Mouse (Mus musculus) CH12.LX (cell line): Measurements from ENCODE around the gene Gm7534. TPM values are rescaled to one million over a fixed set of nuclear protein-coding genes. Genes with fewer than 3 reads are reported as not detected.

Source experiments
- DNase-seq: peaks from one replicate; pipeline ENCODE4 v3.0.0-alpha.2; 2013; ENCODE audit errors: extremely low read depth
- H3K27ac ChIP-seq: 2 replicates; pipeline ENCODE4 v1.5.1; 2012; ENCODE audit warnings: low read depth, mild to moderate bottlenecking, control low read depth, moderate library complexity; ENCODE audit not compliant: insufficient read depth
- H3K27me3 ChIP-seq: replicated peaks from 2 replicates; pipeline ENCODE3; 2012; ENCODE audit warnings: inconsistent platforms
- H3K36me3 ChIP-seq, 2 experiments: replicated peaks in 1 of 2; 2 replicates each; pipeline versions ENCODE3 to v1.6.1; 2012; ENCODE audit warnings: inconsistent platforms in 1 of 2, low read length in 1 of 2, mild to moderate bottlenecking in 1 of 2, mixed read lengths in 1 of 2, moderate library complexity in 1 of 2; ENCODE audit not compliant: control insufficient read depth in 1 of 2, insufficient read depth in 1 of 2
- H3K4me1 ChIP-seq, 2 experiments: 2 replicates each; pipeline ENCODE4 v1.6.1; 2012; ENCODE audit warnings: inconsistent platforms in 1 of 2, moderate library complexity in 1 of 2; ENCODE audit not compliant: insufficient read depth in 2 of 2, control insufficient read depth in 1 of 2
- H3K4me2 ChIP-seq: 2 replicates; pipeline ENCODE4 v1.6.1; 2012; ENCODE audit warnings: low read depth, mild to moderate bottlenecking, control low read depth; ENCODE audit not compliant: poor library complexity, insufficient read depth, severe bottlenecking
- H3K4me3 ChIP-seq, 3 experiments: fragments of 150-350 bp in 1 of 3; sonication (generic) in 1 of 3; replicated peaks in 1 of 3; 2 replicates each; pipeline versions ENCODE3 to v1.5.1; 2011 to 2012; ENCODE audit warnings: low read depth in 2 of 3, low read length in 2 of 3, mild to moderate bottlenecking in 2 of 3, moderate library complexity in 2 of 3, control low read depth in 1 of 3, improper control_type of control experiment in 1 of 3, inconsistent platforms in 1 of 3, mixed read lengths in 1 of 3; ENCODE audit not compliant: poor library complexity in 1 of 3
- H3K79me2 ChIP-seq: replicated peaks from 2 replicates; pipeline ENCODE4 v1.6.1; 2012; ENCODE audit warnings: mild to moderate bottlenecking, moderate library complexity; ENCODE audit not compliant: control insufficient read depth, poor library complexity, insufficient read depth, severe bottlenecking; ENCODE audit errors: extremely low read depth
- H3K9ac ChIP-seq: 2 replicates; pipeline ENCODE4 v1.6.1; 2012; ENCODE audit warnings: low read depth, mild to moderate bottlenecking, control low read depth, moderate library complexity; ENCODE audit not compliant: insufficient read depth
- H3K9me3 ChIP-seq: replicated peaks from 2 replicates; pipeline ENCODE3; 2012; ENCODE audit warnings: low read length, inconsistent platforms, mixed read lengths
- BHLHE40 ChIP-seq: IDR thresholded peaks from 2 replicates; pipeline ENCODE4 v1.6.1; 2011; ENCODE audit warnings: mild to moderate bottlenecking, low read depth, low read length, improper control_type of control experiment
- CHD1 ChIP-seq: IDR thresholded peaks from 2 replicates; pipeline ENCODE4 v1.6.1; 2012; ENCODE audit warnings: low read depth, low read length, improper control_type of control experiment, inconsistent platforms
- CHD2 ChIP-seq: IDR thresholded peaks from 2 replicates; pipeline ENCODE4 v1.6.1; 2011; ENCODE audit warnings: low read length, improper control_type of control experiment
- CTCF ChIP-seq, 2 experiments: IDR thresholded peaks in 1 of 2; conservative IDR thresholded peaks in 1 of 2; 2 replicates each; pipeline ENCODE4 v1.5.1; 2011 to 2012; ENCODE audit warnings: low read depth in 2 of 2, low read length in 2 of 2, improper control_type of control experiment in 1 of 2, inconsistent platforms in 1 of 2, mild to moderate bottlenecking in 1 of 2, moderate library complexity in 1 of 2
- ELF1 ChIP-seq: IDR thresholded peaks from 2 replicates; pipeline ENCODE4 v1.6.1; 2014; ENCODE audit warnings: low read depth, mild to moderate bottlenecking, inconsistent platforms, low read length, improper control_type of control experiment
- EP300 ChIP-seq: IDR thresholded peaks from 2 replicates; pipeline ENCODE4 v1.6.1; 2011; ENCODE audit warnings: low read length, improper control_type of control experiment
- JUND ChIP-seq: conservative IDR thresholded peaks from 2 replicates; pipeline ENCODE4 v1.6.1; 2011; ENCODE audit warnings: low read depth, low read length, improper control_type of control experiment
- KAT2A ChIP-seq: IDR thresholded peaks from 2 replicates; pipeline ENCODE4 v1.6.1; 2012; ENCODE audit warnings: low read length, improper control_type of control experiment, inconsistent platforms; ENCODE audit not compliant: insufficient replicate concordance
- MAFK ChIP-seq: IDR thresholded peaks from 2 replicates; pipeline ENCODE4 v1.6.1; 2011; ENCODE audit warnings: low read length, improper control_type of control experiment; ENCODE audit not compliant: insufficient replicate concordance
- MEF2A ChIP-seq: IDR thresholded peaks from 2 replicates; pipeline ENCODE4 v1.6.1; 2014; ENCODE audit warnings: low read depth, mild to moderate bottlenecking, inconsistent platforms, low read length, improper control_type of control experiment, borderline replicate concordance
- MXI1 ChIP-seq: IDR thresholded peaks from 2 replicates; pipeline ENCODE4 v1.6.1; 2011; ENCODE audit warnings: mild to moderate bottlenecking, low read depth, low read length, improper control_type of control experiment
- NELFE ChIP-seq: IDR thresholded peaks from 2 replicates; pipeline ENCODE4 v1.6.1; 2011; ENCODE audit warnings: low read depth, low read length, improper control_type of control experiment
- PAX5 ChIP-seq: IDR thresholded peaks from 2 replicates; pipeline ENCODE4 v1.6.1; 2012; ENCODE audit warnings: low read length, inconsistent platforms, mixed read lengths
- POLR2A ChIP-seq: IDR thresholded peaks from 2 replicates; pipeline ENCODE4 v1.6.1; 2011; ENCODE audit warnings: low read depth, mild to moderate bottlenecking, improper control_type of control experiment, low read length
- RCOR1 ChIP-seq: conservative IDR thresholded peaks from 2 replicates; pipeline ENCODE4 v1.6.1; 2012; ENCODE audit warnings: low read depth, mild to moderate bottlenecking, inconsistent platforms, low read length, improper control_type of control experiment
- TBP ChIP-seq: conservative IDR thresholded peaks from 2 replicates; pipeline ENCODE4 v1.6.1; 2011; ENCODE audit warnings: low read depth, low read length, improper control_type of control experiment
- USF1 ChIP-seq: IDR thresholded peaks from 2 replicates; pipeline ENCODE4 v1.6.1; 2014; ENCODE audit warnings: low read depth, mild to moderate bottlenecking, inconsistent platforms, low read length, improper control_type of control experiment
- USF2 ChIP-seq: conservative IDR thresholded peaks from 2 replicates; pipeline ENCODE4 v1.6.1; 2011; ENCODE audit warnings: low read depth, low read length, improper control_type of control experiment
- ZC3H11A ChIP-seq: IDR thresholded peaks from 2 replicates; pipeline ENCODE4 v1.6.1; 2012; ENCODE audit warnings: low read depth, mild to moderate bottlenecking, inconsistent platforms, low read length, improper control_type of control experiment
- dilution Hi-C: fragments of 300-500 bp; cut with MboI; formaldehyde crosslinking; loops from 2 replicates; pipeline ENCODE4 v1.14.3; 2020; ENCODE audit warnings: low sequenced_read_pairs; ENCODE audit not compliant: extremely low pct_unique_long_range_greater_than_20kb, extremely low pct_ligation_motif_present
- in situ Hi-C: fragments of 300-500 bp; cut with MboI; formaldehyde crosslinking; loops from 3 replicates; pipeline ENCODE4 v1.14.3; 2019; ENCODE audit warnings: low sequenced_read_pairs, low pct_ligation_motif_present, low pct_unique_long_range_greater_than_20kb, mixed read lengths
- polyA plus RNA-seq: library from polyadenylated mRNA; unstranded; fragments of >175 nt; gene quantifications from 2 replicates; pipeline ENCODE4 v1.2.1, GENCODE M21; 2012; ENCODE audit warnings: low read depth; ENCODE audit not compliant: insufficient read length
- total RNA-seq, 2 experiments: library from RNA; depleted of rRNA; stranded (reverse); fragments of 300-350 nt in 1 of 2; fragments of >200 nt in 1 of 2; gene quantifications; 2 replicates each; pipeline ENCODE4 v1.2.3; 2012 to 2014

Gene Gm7534
- total and polyA plus RNA-seq, 3 experiments = not detected

- in situ Hi-C loops = no loop called here
- TF ChIP-seq NELFE = no peak
- no peak for TF ChIP-seq EP300
- TF ChIP-seq CHD2 = no peak
- no peak for TF ChIP-seq TBP
- TF ChIP-seq MEF2A = no peak
- TF ChIP-seq ELF1 = no peak
- TF ChIP-seq POLR2A = no peak
- TF ChIP-seq USF2 = no peak
- TF ChIP-seq CTCF (conservative IDR thresholded peaks at IDR 0.05 in 1 of 2, IDR thresholded peaks at IDR 0.05 in 1 of 2; ENCODE audit: low read depth in 2 of 2, low read length in 2 of 2) = no peak
- no peak for TF ChIP-seq KAT2A
- no peak for TF ChIP-seq BHLHE40
- no peak for TF ChIP-seq ZC3H11A
- no peak for TF ChIP-seq CHD1
- no peak for TF ChIP-seq MXI1
- no peak for TF ChIP-seq USF1
- TF ChIP-seq JUND = no peak
- TF ChIP-seq RCOR1 = no peak
- TF ChIP-seq, all 38 proteins: peak for 0
- H3K79me2 ChIP-seq = no peaks in the 10 kb centered on the region
- no peak overlapping the region for H3K4me2 ChIP-seq
- H3K36me3 ChIP-seq = peaks cover 16 to 40% of the 10 kb centered on the region in 2 experiments
- dilution Hi-C loops = no loop called here
- H3K4me3 ChIP-seq = no peak overlapping the region
- DNase-seq = no peak
- H3K27ac ChIP-seq = no peak overlapping the region
- H3K9ac ChIP-seq = no peak overlapping the region
- H3K27me3 ChIP-seq = no peaks in the 10 kb centered on the region
- H3K9me3 ChIP-seq = no peaks in the 10 kb centered on the region
- no peaks in the 10 kb centered on the region for H3K4me1 ChIP-seq
These were observed 44.0 kb downstream of the Gm7534 start for GRCm38 (mm10) chr4:134158774-134159173.

DNA sequence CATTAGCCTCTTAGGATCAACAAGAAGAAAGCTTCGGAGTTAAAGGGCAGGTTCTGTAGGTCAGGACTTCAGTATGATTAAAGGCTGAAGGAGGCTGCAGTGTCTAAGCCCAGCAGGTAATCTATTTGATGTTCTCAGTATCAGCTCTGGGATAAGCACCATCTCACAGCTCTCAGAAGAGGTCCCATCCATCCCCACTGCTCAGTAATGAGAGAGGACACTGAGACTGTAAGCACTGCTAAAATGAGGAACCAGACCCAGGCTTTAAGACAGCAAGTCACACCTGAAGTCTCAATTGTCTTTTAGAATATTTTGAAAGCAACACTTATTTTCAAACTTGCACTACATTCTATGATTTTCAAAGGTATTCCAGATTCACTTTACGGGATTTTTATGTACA, 45.2 kb downstream of the Gm7534 start:
- dilution Hi-C loops = no loop called here
- Histone ChIP-seq H3K4me1 (no peaks in the 10 kb centered on the region), H3K27ac (no peak overlapping the region), H3K9ac (no peak overlapping the region), H3K4me3 (no peak overlapping the region), H3K9me3 (no peaks in the 10 kb centered on the region), H3K36me3 (peaks cover 19 to 51% of the 10 kb centered on the region in 2 experiments), H3K4me2 (no peak overlapping the region), H3K79me2 (no peaks in the 10 kb centered on the region), H3K27me3 (no peaks in the 10 kb centered on the region)
- DNase-seq = no peak
- no peak for TF ChIP-seq TBP
- TF ChIP-seq MAFK = no peak
- TF ChIP-seq JUND = no peak
- TF ChIP-seq RCOR1 = no peak
- no peak for TF ChIP-seq PAX5
- in situ Hi-C loops = no loop called here
